ENCODE assay signal across 7 mouse cellular contexts in the genomic region with DNA sequence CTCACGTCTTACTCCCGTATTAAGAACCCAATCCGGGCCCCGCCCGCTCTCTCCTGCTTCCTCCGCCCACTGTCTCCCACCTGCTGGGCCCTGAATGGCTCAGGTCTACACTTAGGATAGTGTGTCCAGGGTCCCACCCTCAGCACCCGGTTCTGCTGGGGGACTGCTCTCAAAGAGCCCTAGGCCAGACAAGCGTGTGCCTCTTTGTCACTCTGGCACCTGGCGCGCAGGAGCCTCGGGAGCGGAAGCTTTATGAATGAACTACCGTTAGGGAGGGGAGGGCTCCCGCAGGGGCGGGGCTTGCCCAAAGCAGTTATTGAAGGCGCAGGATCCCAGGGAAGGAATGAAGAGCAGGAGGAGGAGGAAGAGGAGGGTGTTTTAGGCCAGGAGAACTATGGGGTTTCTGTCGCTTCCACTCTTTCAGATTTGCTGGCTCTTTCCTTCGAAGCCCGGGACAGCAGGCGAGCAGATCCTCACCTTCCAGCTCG. TPM values are rescaled to one million over a fixed set of nuclear protein-coding genes. Genes with fewer than 3 reads are reported as not detected.
DNase-seq lines count a peak whose midpoint lies in the region; ATAC-seq lines count a peak whose summit lies in the region.

No protein-coding gene starts in this region.

- H3K27ac ChIP-seq in limb, embryonic 12.5 days: peak overlapping the region; percentile 97
- H3K27ac ChIP-seq in midbrain, embryonic 13.5 days: peak overlapping the region; percentile 92

- DNase-seq in adipocyte (ENCODE audit: low spot score): peak; percentile 68
- peak; percentile 64 to 73 for DNase-seq in cerebellum, postnatal 36 days
- peak; percentile 50 for DNase-seq in gastrocnemius, postnatal 10 days
- peak; percentile 68 for DNase-seq in kidney, adult 11 months
- DNase-seq in spleen, adult 12 weeks (ENCODE audit: low spot score): peak; percentile 14

- H3K4me2 ChIP-seq in limb, embryonic 12.5 days: peak overlapping the region; percentile 81
- peak overlapping the region; percentile 87 for H3K4me2 ChIP-seq in midbrain, embryonic 13.5 days (replicated peaks)

- WGBS in limb, embryonic 12.5 days: under 1% methylated on average over 21 of the region's 21 CpGs
- WGBS in midbrain, embryonic 13.5 days: under 1% methylated on average over 21 of the region's 21 CpGs

- H3K9ac ChIP-seq in limb, embryonic 12.5 days (replicated peaks): peak overlapping the region; percentile 90
- H3K9ac ChIP-seq in midbrain, embryonic 13.5 days (replicated peaks): peak overlapping the region; percentile 95

- peak overlapping the region; percentile 86 for H3K4me3 ChIP-seq in limb, embryonic 12.5 days (replicated peaks)
- H3K4me3 ChIP-seq in midbrain, embryonic 13.5 days (replicated peaks): peak overlapping the region; percentile 84

- H3K36me3 ChIP-seq in limb, embryonic 12.5 days: peaks cover 62% of the 10 kb centered on the region
- H3K36me3 ChIP-seq in midbrain, embryonic 13.5 days: peaks cover 36% of the 10 kb centered on the region

- peak; percentile 46; the same call in 1 of the 2 replicates for ATAC-seq in limb, embryonic 12.5 days (ENCODE audit: insufficient number of reproducible peaks, insufficient read depth, low FRiP score, low TSS enrichment, low read depth)
- peak; percentile 69 for ATAC-seq in midbrain, embryonic 13.5 days

- no peaks in the 10 kb centered on the region for H3K9me3 ChIP-seq in limb, embryonic 12.5 days
- no peaks in the 10 kb centered on the region for H3K9me3 ChIP-seq in midbrain, embryonic 13.5 days

- H3K27me3 ChIP-seq in limb, embryonic 12.5 days: no peaks in the 10 kb centered on the region
- no peaks in the 10 kb centered on the region for H3K27me3 ChIP-seq in midbrain, embryonic 13.5 days

- peaks cover 20% of the 10 kb centered on the region for H3K4me1 ChIP-seq in limb, embryonic 12.5 days (replicated peaks)
- peaks cover 24% of the 10 kb centered on the region for H3K4me1 ChIP-seq in midbrain, embryonic 13.5 days (replicated peaks)

RNA-seq across cellular contexts. Expression of a gene that starts 21.2 kb away (rescaled TPM):
- 10 to 100 TPM; 14.5 to 14.9 TPM for total RNA-seq in gastrocnemius, postnatal 10 days (2021)
- polyA plus RNA-seq in limb, embryonic 12.5 days (2016; fragmentation: Nextera tagmentation; extraction: Ambion mirVana): 34.6 and 36.0 TPM in 2 replicates
- 17.6 and 18.2 TPM in 2 replicates for polyA plus RNA-seq in midbrain, embryonic 13.5 days (2015; fragmentation: Nextera tagmentation; extraction: Ambion mirVana)

RNA-seq across cellular contexts. Expression of a gene that starts 33.1 kb away (rescaled TPM):
- 1 to 10 TPM; 4.1 to 4.2 TPM for total RNA-seq in gastrocnemius, postnatal 10 days (2021)
- 8.8 and 9.5 TPM in 2 replicates for polyA plus RNA-seq in limb, embryonic 12.5 days (2016; fragmentation: Nextera tagmentation; extraction: Ambion mirVana)
- 14.7 and 15.0 TPM in 2 replicates for polyA plus RNA-seq in midbrain, embryonic 13.5 days (2015; fragmentation: Nextera tagmentation; extraction: Ambion mirVana)

RNA-seq across cellular contexts. Expression of a gene that starts 36.0 kb away (rescaled TPM):
- under 1 TPM; 0.28 to 0.45 TPM for total RNA-seq in gastrocnemius, postnatal 10 days (2021)
- polyA plus RNA-seq in limb, embryonic 12.5 days (2016; fragmentation: Nextera tagmentation; extraction: Ambion mirVana): 0.35 TPM in 1 of 2 replicates, not detected in the other
- polyA plus RNA-seq in midbrain, embryonic 13.5 days (2015; fragmentation: Nextera tagmentation; extraction: Ambion mirVana): 0.04 and 0.21 TPM in 2 replicates

RNA-seq across cellular contexts. Expression of a gene that starts 54.4 kb away (rescaled TPM):
- 10 to 100 TPM; 25.8 to 28.0 TPM for total RNA-seq in gastrocnemius, postnatal 10 days (2021)
- polyA plus RNA-seq in limb, embryonic 12.5 days (2016; fragmentation: Nextera tagmentation; extraction: Ambion mirVana): 142 and 145 TPM in 2 replicates
- polyA plus RNA-seq in midbrain, embryonic 13.5 days (2015; fragmentation: Nextera tagmentation; extraction: Ambion mirVana): 352 and 380 TPM in 2 replicates

RNA-seq across cellular contexts. Expression of a gene that starts 55.5 kb away (rescaled TPM):
- 1 to 10 TPM; 7.9 to 8.2 TPM for total RNA-seq in gastrocnemius, postnatal 10 days (2021)
- polyA plus RNA-seq in limb, embryonic 12.5 days (2016; fragmentation: Nextera tagmentation; extraction: Ambion mirVana): 17.4 and 18.6 TPM in 2 replicates
- polyA plus RNA-seq in midbrain, embryonic 13.5 days (2015; fragmentation: Nextera tagmentation; extraction: Ambion mirVana): 14.3 TPM in 2 replicates

Comparison
In these comparisons a context has a peak if more than half of its experiments do, and no peak if none do; other contexts are left out.
1. Peak in every context shown above with its lines: DNase-seq, ATAC-seq, H3K4me3 ChIP-seq and H3K27ac ChIP-seq.
2. DNase-seq: peak in every context shown above with its lines; median percentile 68 in cerebellum, postnatal 36 days; 68 in adipocyte; 68 in kidney, adult 11 months; 50 in gastrocnemius, postnatal 10 days; 14 in spleen, adult 12 weeks.